Comparison of ENCODE assay signal across 18 mouse cellular contexts in genomic region chr16:42998896-42999295, GRCm38 (mm10).
DNase-seq lines count a peak whose midpoint lies in the region; TF ChIP-seq lines count a peak whose summit lies in the region.
"Had no signal": no experiment of that assay in that cellular context is flagged by ENCODE, and none has a peak within 500 bp of the region (broad histone marks: within the 10 kb centered on the region; RNA-seq: fewer than 3 reads in every experiment).

No protein-coding gene starts in this region.

- H3K27ac ChIP-seq in liver, adult 2 months (replicated peaks; ENCODE audit: insufficient read depth, low read depth, low read length) = no peak overlapping the region
- H3K27ac ChIP-seq: embryonic facial prominence, embryonic 10.5 days; embryonic facial prominence, embryonic 12.5 days; forebrain, embryonic 10.5 days; forebrain, embryonic 12.5 days had no signal

- no peaks in the 10 kb centered on the region for H3K36me3 ChIP-seq in liver, adult 2 months (ENCODE audit: control insufficient read depth, insufficient read depth, low read length)
- H3K36me3 ChIP-seq: embryonic facial prominence, embryonic 10.5 days; embryonic facial prominence, embryonic 12.5 days; forebrain, embryonic 10.5 days; forebrain, embryonic 12.5 days had no signal

- no peaks in the 10 kb centered on the region for H3K27me3 ChIP-seq in liver, adult 2 months (ENCODE audit: control insufficient read depth, insufficient read depth, low read length)
- H3K27me3 ChIP-seq: embryonic facial prominence, embryonic 12.5 days; forebrain, embryonic 12.5 days had no signal

- 12% methylated on average over 1 of the region's 1 CpGs for WGBS in liver, adult 2 months

- H3K79me2 ChIP-seq in liver, adult 2 months (ENCODE audit: control insufficient read depth, insufficient read depth, low read length) = no peaks in the 10 kb centered on the region; the same call in 1 of the 2 replicates

- no peak overlapping the region for H3K9ac ChIP-seq in liver, adult 2 months (ENCODE audit: low read depth, low read length)
- H3K9ac ChIP-seq: embryonic facial prominence, embryonic 12.5 days; forebrain, embryonic 12.5 days had no signal

- TF ChIP-seq CTCF in liver, adult 2 months (IDR thresholded peaks at IDR 0.05; ENCODE audit: low read depth, low read length) = no peak

- peaks cover 7% of the 10 kb centered on the region; the same call in 1 of the 2 replicates for H3K4me1 ChIP-seq in liver, adult 2 months (ENCODE audit: control insufficient read depth, insufficient read depth, low read length)
- H3K4me1 ChIP-seq: embryonic facial prominence, embryonic 10.5 days; embryonic facial prominence, embryonic 12.5 days; forebrain, embryonic 10.5 days; forebrain, embryonic 12.5 days had no signal

- DNase-seq in liver, adult 2 months (ENCODE audit: extremely low read depth, low read depth, low spot score) = peak; percentile 66
- DNase-seq in liver = no peak
- DNase-seq in adipocyte (ENCODE audit: low spot score) = peak; percentile 9
- peak; percentile 87 for DNase-seq in fat pad, adult 2 months (ENCODE audit: extremely low read depth, low read depth, low spot score)
- DNase-seq in skeletal muscle tissue, adult 2 months (ENCODE audit: low read depth, low spot score) = peak; percentile 45
- DNase-seq in adrenal gland, adult 2 months = no peak
- no peak for DNase-seq in left cerebral cortex, postnatal 14 days (ENCODE audit: low spot score in 2 of 2)
- DNase-seq: adrenal gland, postnatal 14 days; adrenal gland, postnatal 36 days; cerebellum, adult 11-12 months; cerebellum, adult 2 months; cerebellum, adult 9-10 months; cerebellum, postnatal 10 days; cerebellum, postnatal 25 days had no signal

- TF ChIP-seq POLR2A in liver, adult 2 months (IDR thresholded peaks at IDR 0.05; ENCODE audit: extremely low read depth, insufficient read depth, low read length) = no peak

- intact Hi-C loops in left cerebral cortex, postnatal 14 days (cut with DNase I) = no loop called here

- H3K4me3 ChIP-seq in liver, adult 2 months (ENCODE audit: insufficient read depth, low read depth, low read length) = no peak overlapping the region
- H3K4me3 ChIP-seq: embryonic facial prominence, embryonic 10.5 days; embryonic facial prominence, embryonic 12.5 days; forebrain, embryonic 10.5 days; forebrain, embryonic 12.5 days had no signal

Comparison
In these comparisons a context has a peak if more than half of its experiments do, and no peak if none do; other contexts are left out.
1. DNase-seq: peak in liver, adult 2 months (single experiment), adipocyte (single experiment), fat pad, adult 2 months (single experiment) and skeletal muscle tissue, adult 2 months (single experiment); none in liver (single experiment), adrenal gland, adult 2 months (single experiment) and left cerebral cortex, postnatal 14 days (0 of 2).